Mouse (Mus musculus) B cell, adult 2 months (primary cell): Measurements from ENCODE around the gene Gm8122.
A peak's percentile ranks its signal among the peaks of the same experiment; 100 is the strongest.
"Not testable (repeated sequence)": the region's sequence is repeated elsewhere in the genome, so short reads cannot be mapped to it uniquely, and the experiment has no call there.

Experiments used
- DNase-seq, 2 experiments: peaks; one replicate each; pipeline ENCODE4 v3.0.0; 2022

Gene Gm8122

GRCm38 (mm10) chr14:43235204-43235603 lies at the start of gene Gm8122:
Gm8122 (minus strand) TSS chr14:43235304.
- DNase-seq, result not testable (repeated sequence)

- not testable (repeated sequence) for DNase-seq
Measured at GRCm38 (mm10) chr14:43278681-43279080, 43.6 kb upstream of the Gm8122 start.

- DNase-seq, result not testable (repeated sequence)
Measured at GRCm38 (mm10) chr14:43278146-43278545, 43.0 kb upstream of the Gm8122 start.

GRCm38 (mm10) chr14:43277468-43277867 lies 42.4 kb upstream of the Gm8122 start:
- not testable (repeated sequence) for DNase-seq

GRCm38 (mm10) chr14:43275752-43276151 lies 40.6 kb upstream of the Gm8122 start:
- not testable (repeated sequence) for DNase-seq

- DNase-seq, result peak in 1 of 2 experiments; percentile 21
Measured at GRCm38 (mm10) chr14:43274986-43275511, 39.9 kb upstream of the Gm8122 start, which contains the start of gene Gm9732. Gm9732 (plus strand) TSS chr14:43275036.

GRCm38 (mm10) chr14:43273161-43273560 lies 38.1 kb upstream of the Gm8122 start:
- DNase-seq, result not testable (repeated sequence)

- DNase-seq, result not testable (repeated sequence)
Measured at GRCm38 (mm10) chr14:43269211-43269610, 34.1 kb upstream of the Gm8122 start.

GRCm38 (mm10) chr14:43268521-43269084 lies 33.5 kb upstream of the Gm8122 start:
- DNase-seq, result not testable (repeated sequence)

GRCm38 (mm10) chr14:43263421-43263820 lies 28.3 kb upstream of the Gm8122 start:
- DNase-seq, result not testable (repeated sequence)

- DNase-seq, result not testable (repeated sequence)
Measured at GRCm38 (mm10) chr14:43258349-43258748, 23.2 kb upstream of the Gm8122 start, which contains the start of gene Gm8126. Gm8126 (plus strand) TSS chr14:43258649.

- not testable (repeated sequence) for DNase-seq
Measured at GRCm38 (mm10) chr14:43256511-43256910, 21.4 kb upstream of the Gm8122 start.

GRCm38 (mm10) chr14:43250549-43251253 lies 15.6 kb upstream of the Gm8122 start:
- DNase-seq, result not testable (repeated sequence)

GRCm38 (mm10) chr14:43249611-43250170 lies 14.6 kb upstream of the Gm8122 start:
- not testable (repeated sequence) for DNase-seq

GRCm38 (mm10) chr14:43237769-43238168 lies 2.7 kb upstream of the Gm8122 start:
- not testable (repeated sequence) for DNase-seq
